Mouse (Mus musculus): ENCODE results near the gene Dand5.
A peak's percentile ranks its signal among the peaks of the same experiment; 100 is the strongest.

DNA sequence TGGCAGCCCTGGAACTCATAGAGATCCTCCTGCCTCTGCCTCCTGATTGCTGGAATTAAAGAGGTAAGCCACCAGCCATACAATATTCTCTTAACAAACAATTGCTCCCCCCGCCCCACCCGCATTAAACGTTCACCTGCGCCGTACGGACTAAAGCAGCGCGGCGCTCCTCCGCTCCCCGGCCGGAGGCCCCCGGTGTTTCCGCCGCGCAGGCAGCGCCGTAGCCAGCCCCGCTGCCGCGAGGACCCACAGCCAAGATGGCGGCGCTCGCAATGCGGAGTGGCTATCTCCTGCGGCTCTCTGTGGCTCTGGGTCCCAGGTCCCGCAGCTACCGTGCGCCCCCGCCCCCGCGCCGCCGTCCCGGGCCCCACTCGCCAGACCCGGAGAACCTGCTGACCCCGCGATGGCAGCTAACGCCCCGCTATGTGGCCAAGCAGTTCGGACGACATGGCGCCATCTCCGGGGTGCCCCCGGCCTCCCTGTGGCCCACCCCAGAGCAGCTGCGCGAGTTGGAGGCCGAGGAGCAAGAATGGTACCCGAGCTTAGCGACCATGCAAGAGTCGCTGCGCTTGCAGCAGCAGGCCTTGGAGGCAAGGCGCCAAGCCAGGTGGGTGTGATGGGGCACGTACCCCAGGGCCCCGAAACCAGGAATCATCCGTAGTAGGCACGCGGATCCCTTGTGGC, 9.6 kb upstream of the Dand5 start:
- TF ChIP-seq POLR2A (IDR thresholded peaks at IDR 0.05; ENCODE audit: low read depth, low read length) (peak; percentile 80; the same call in 1 of the 2 replicates), CTCF (IDR thresholded peaks at IDR 0.05; ENCODE audit: extremely low read depth, insufficient read length, insufficient replicate concordance, low read depth, low read length) (no peak)

Measured in small intestine, adult 2 months (tissue).